Mouse (Mus musculus): ENCODE data around the gene Slc16a7.

Slc16a7 gene

DNA sequence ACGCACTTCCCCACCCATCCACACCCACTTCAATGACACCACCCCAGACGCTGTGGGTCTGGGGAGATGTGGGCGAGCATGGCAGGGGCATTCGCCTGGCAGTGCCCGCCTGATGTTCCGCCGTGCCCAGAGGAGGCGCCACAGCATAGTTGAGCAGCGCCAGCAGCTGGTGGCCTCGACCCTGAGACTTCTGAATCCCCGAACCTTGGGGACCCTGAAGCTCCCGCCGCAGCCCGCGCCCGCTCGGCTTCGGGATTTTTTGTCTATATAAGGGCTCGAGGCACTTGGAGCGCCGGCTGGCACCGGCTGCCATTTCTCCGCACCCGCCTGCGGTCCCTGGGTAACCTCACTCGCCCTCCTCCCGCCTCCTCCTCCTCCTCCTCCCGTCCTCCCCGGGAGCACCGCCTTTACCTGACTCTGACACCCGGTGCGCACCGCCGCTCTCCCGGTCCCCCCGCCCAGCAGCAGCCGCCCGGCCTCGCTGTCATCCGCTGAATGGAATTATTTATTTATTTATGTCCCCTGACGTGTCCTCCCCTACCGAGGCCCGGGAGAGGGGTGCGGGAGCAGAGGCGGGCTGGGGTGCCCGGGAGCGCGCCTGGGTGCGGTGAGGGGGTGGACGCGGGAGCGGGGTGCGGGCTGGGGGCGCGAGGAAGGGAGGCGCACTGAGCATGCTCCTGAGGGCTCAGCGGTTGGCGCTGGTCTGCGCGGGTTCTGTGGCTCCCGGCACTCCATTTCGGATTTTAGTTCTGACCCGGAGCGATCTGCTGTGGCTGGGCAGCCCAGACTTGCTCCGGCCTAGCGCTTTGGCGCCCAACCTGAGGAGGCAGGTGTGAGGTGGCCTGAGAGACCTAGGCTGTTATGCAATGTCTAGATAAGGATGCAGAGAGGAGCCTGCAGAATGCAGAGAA lies at the start of gene Slc16a7:
Gene Slc16a7, minus strand, starts transcription at position 590 of the 911 bp plus-strand sequence.
- DNase-seq (ENCODE audit: low spot score) = peak; percentile 40

DNA sequence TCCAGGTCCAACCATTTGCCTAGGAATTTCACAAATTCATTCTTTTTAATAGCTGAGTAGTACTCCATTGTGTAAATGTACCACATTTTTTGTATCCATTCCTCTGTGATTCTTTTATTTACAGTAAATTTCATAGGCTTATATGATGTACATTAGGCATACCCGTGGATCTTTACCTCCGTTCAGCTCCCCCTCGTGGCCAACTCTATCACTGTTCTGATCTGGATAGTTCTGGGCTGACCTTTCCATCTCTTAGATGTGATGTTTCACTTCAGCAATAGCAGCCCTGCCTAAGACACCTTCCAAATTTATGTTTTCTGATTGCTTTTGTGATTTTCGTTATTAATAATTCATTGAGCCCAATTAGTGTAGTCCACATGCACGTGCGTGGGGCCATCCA lies 29.5 kb upstream of the Slc16a7 start:
- no peak for DNase-seq (ENCODE audit: low spot score)

DNA sequence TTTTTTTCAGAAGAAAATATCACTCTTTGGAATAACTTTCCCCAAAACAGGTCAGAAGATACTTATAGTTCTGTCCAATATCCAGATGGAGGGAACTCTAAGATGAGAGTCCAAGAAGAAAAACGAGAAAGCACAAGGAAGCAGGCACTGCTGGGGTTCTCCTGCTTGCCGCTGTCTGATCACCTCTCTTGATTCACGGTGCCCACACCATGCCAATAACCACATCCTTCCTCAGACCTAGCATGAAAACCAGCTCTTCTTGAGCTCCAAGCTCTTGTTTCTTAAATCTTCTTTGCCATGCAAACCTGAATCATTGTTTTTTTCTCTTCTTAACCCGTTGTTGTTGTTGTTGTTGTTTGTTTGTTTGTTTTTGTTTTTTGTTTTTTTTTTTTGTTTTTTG lies 10.5 kb upstream of the Slc16a7 start:
- no peak for DNase-seq (ENCODE audit: low spot score)

DNA sequence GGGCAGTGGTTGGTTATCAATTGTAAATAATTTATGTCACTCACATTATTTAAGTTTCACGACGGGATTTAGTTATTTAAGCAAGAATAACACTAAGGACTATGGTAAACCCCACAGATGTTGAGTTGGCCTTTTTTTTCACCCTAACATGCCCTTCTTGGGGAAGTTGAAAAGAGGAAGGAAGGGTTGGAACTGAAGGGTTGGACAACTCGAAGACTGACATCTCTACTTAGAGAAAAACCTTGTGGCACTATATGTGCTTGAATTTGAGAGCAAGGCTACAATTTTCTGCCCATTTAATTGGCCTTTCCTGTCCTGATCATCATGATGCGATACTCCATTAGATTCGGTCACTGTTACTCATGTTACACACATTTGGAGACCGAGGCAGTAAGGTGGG lies 746 bp upstream of the Slc16a7 start:
- DNase-seq (ENCODE audit: low spot score) = no peak

DNA sequence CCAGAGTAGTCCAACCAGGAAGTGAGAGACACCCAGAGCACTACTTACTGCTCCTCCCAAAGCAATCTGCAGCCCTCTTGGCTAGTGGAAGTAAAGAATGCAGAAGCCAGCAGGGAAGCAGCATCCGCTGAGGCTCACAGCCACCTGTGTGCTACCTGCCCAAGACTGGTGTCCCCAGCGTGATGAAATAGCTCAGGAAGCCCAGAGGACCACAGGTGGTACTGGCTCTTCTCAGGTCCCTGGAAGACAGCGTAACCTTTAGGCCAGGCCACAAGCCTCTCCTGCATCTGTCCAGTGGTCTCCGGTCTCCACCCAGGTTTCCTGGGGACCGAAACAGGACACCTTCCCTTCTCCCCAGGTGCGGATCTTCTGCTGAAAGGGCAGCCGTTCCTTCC lies 787 bp downstream of the Slc16a7 start:
- no peak for DNase-seq (ENCODE audit: low spot score)

DNA sequence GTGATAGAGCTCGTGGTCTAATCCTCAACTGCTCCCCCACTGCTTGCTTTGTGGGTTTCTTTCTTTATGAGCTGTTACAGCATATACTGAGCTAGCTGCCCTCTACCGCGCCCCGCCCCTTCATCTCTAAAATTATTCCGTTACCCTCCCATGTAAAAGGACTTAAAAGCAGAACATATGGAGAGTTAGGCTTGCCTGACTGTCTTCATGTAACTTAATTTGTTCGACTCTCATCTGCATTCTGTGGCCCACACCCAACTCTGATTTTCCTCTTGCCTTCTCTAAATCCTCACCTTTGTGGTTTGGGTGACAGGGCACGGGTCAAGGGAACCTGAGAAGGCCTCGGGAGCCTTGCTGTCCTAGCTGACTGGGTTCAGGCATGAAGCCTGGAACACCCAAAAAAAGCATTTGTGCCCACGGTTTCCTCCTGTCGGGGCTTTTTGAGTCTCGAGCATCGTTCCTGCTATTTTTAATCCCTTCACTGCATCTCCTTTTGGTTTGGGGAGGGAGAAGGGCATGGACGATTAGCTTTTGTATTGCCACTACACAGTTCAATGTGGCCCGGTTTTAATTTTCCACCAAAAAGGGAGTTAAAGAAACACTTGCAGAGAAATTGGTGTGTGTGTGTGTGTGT lies 1.4 kb downstream of the Slc16a7 start:
- DNase-seq (ENCODE audit: low spot score) = no peak

DNA sequence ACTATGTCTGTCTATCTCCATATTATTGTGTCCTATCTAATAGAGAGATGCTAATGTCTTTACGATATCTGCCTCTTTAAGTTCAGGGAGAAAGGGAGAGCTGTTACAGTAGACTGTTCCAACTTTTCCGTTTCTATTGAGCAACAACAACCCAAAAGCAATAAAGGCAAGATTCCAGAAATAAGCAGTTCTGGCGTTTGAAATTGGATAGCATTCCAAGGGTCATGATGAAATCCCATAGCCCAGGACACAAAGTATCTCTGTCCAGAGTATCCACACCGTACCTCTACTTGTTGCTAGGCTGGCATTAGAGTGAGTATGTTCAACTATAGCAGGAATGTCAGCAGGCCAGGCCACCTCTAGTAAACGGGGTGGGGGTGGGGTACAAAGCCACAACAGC lies 13.7 kb downstream of the Slc16a7 start:
- DNase-seq (ENCODE audit: low spot score) = no peak

DNA sequence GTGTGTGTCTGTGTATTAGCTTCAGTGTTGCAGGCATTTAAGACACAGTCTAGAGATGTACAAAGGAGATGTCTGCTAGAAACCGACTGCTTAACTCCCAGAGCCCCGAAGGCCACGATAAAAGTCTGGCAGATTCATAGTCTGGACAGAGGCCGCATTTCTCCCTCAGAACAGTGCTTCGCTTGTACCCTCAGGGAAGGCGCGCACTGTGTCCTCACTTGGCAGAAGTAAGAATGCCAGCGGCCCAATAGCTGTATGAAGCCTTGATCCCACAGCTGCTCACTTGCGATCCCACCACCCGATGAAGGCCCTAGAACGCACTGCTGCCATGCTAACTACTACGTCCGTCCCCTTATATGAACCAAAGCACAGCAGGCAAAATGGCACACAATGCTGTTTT lies 16.6 kb downstream of the Slc16a7 start:
- no peak for DNase-seq (ENCODE audit: low spot score)

DNA sequence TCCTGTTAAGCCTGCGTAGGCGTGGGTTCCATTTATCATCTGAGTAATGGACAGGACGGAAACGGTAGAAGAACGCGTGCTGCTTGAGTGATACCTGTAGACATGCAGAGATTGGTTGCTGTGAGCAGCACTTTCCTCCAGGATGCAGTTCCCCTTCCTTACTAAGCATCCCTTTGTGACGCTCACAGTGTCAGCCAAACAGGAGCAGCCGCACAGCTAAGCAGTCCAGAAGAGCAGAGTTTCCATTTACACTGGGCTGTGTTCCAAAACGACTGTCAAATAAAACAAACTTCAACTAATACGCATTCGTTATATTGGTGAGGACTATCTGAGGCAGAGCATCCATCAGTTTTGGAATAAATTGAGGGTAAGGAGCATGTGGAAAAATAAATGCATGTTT lies 17.8 kb downstream of the Slc16a7 start:
- no peak for DNase-seq (ENCODE audit: low spot score)

DNA sequence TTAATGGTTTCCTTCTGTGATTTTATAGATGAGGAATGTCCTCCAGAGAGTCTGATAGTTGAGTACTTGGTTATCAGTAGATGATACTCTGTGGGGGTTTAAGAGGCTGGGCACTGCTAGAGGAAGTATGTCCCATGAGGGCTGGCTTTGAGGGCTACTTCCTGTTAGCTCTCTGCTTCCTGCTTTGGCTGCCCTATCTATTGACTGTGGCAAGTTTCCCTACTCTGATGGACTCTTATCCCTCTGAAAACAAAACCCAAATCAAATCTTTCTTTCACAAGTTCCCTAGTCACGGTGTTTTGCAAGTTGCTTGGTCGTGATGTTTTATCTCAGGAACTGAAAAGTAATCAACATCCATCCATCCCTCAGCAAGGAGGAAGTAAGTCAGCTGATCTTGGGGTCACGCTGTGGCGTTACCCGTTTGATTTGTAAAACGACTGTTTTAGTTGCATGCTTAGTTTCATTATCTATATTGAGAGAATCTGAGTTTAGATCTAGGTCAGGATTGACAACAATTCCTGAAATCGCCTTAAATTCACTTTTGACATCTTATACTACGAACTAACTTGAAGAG lies 19.1 kb downstream of the Slc16a7 start:
- DNase-seq (ENCODE audit: low spot score) = no peak

DNA sequence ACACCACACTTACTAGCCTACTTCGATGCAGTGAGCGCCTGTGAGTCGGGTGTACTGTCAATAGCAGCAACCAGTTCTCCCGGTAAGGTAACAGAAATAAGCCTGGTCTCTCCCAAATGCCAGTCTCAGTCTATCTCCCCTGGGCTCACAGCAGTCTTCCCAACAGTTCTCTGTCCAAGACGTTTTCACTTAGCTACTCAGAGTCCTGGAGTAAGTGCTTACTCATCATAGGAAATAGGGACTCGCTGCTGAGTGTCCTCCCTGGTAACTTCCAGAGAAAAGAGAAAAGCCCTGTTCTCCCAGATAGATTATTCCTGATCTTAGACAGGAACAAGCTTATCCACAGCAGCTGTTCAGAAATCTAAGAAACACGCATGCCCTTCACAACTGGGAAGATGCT lies 30.8 kb downstream of the Slc16a7 start:
- DNase-seq (ENCODE audit: low spot score) = no peak

DNA sequence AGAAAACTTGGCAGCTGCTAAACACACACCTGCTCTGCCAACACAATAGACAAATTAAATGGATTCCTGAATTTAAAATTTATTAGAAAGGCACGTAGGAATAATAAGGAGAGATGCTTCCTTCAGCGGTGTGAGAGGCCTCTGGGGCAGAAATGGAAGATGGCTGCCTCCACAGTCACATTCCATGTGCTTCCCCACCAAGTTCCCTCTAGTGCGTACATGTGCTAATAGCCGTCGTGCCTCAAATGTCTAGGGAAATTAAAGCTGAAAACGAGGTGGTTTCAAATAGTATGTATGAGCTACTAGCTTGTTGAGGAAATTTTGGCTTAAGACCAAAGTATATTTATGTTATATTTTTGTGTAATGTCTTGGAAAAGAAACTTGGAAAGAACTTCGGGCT lies 36.5 kb downstream of the Slc16a7 start:
- no peak for DNase-seq (ENCODE audit: low spot score)

DNA sequence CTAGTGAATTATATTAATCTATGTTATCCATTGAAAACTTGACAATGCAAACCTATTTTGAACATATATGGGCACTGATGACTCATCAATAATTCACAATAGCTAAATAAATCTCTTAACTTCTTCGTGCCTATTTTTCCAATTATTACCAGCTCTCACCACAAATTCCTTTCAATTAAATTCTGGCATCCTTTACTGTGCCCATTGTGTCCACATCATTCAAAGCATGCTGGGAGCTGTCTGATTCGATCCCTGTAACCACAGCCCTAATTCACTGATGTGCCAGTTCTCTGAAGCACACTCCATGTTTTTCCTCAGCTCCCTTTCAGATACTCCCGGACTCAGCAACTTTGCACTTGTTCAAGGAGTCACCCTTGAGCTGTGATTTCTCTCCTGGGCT lies 41.1 kb downstream of the Slc16a7 start:
- DNase-seq (ENCODE audit: low spot score) = no peak

DNA sequence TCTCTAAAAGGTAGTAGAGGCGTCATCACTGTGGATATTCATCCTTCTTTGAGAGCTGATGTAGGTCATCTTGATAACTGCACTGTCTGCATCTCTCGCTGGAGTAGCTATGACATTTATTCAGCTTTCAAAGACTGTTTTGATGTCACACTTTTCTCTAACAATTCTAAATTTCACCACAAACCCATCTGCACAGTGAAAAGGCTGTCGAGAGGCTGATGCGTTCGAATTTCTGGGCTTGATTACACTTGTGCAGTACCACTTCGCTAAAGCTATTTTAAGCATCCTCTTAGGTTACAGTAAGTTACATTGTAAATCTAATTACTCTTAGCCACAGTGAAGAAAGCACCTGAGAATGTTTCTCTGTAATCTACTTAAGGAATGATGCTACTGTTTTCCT lies 42.1 kb downstream of the Slc16a7 start:
- DNase-seq (ENCODE audit: low spot score) = no peak

DNA sequence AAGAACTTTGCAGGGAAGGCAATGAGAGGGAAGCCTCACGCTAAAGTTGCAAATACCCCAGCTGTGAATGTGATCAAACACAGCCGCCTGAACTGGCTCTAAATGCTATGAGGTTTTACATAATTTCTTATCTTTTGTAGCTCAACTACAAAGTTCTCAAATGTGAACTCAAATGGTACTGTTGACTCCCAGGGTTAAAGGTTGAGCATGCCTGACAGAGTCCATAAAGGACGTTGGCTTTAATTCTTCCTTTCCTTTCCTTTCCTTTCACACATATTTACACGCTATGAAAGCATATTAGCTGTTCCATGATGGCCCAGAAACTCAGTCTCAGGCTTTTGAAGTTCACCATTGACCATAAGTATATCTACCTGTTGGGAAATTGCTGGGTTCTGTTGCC lies 42.9 kb downstream of the Slc16a7 start:
- DNase-seq (ENCODE audit: low spot score) = no peak

DNA sequence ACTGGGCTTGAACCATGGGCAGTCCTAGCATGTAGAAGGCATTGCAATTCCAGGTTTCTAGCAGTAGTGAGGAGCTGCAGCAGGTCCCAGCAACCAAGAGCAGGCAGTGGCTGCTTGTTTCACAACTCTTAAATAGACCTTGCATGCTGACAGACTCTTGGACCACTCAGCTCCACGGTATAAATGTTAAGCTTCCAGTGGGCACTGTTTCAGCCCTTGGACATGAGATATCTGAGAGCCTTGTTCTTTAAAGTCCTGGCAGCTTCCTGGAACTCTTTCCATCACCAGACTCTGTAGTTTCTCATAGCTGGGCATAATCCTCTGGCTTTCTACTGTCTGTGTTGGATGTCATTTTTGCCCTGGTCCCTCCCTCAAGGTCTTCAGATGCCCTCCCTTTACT lies 43.7 kb downstream of the Slc16a7 start:
- no peak for DNase-seq (ENCODE audit: low spot score)

DNA sequence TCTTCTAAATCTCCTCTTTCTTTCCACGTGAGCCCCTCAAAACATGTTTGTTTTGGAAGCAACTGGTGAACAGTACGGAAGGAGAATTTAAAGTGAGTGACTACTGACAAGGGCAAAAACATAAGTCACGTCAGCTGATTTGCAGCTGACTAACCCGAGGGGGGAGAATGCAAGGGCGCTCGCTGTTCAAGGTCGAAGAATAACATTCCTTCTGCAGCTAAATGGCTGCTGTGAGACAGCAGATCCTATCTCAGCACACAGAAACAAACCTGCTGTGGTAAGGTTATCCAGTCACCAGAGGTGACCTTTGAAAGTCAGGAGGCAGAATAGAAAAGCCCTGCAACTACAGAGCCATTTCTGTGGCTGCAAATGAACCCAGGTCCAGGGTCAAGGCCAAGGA lies 47.1 kb downstream of the Slc16a7 start:
- DNase-seq (ENCODE audit: low spot score) = peak; percentile 53

DNA sequence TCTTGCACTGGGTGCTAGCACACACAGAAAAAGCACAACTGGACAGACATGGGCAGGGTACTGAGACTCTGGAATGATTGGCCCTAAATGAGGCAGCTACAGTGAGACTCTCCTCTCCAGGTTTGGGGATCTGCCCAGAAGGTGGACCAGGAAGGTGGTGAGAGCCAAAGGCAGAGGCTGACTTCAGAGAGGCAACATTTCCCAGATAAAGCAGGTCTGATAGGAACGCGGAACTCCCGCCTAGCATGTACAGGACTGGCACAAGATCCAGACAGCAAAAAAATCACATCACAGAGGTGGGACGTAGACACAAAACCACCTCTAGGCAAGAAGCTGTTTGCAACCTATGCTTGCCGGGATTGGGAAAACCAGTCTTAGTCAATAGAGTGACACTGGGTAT lies 55.5 kb downstream of the Slc16a7 start:
- no peak for DNase-seq (ENCODE audit: low spot score)

DNA sequence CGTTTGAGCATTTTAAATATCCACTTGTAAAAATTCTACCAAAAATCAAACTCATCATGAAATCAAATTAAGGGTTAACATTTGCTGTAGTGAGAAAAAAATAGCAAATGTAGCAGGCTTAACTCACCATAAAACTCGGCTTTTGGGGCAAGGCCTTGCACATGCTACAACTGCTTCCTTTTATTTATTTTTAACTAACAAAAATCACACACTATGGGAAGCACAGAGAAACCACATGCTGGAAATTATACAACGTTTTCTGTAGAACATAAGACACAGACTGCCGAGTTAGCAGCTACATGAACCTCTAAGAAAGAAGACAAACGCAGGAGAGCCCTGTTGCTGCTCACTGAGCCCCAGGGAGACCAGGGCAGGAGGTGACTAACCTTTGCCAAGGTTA lies 57.9 kb downstream of the Slc16a7 start:
- DNase-seq (ENCODE audit: low spot score) = no peak

DNA sequence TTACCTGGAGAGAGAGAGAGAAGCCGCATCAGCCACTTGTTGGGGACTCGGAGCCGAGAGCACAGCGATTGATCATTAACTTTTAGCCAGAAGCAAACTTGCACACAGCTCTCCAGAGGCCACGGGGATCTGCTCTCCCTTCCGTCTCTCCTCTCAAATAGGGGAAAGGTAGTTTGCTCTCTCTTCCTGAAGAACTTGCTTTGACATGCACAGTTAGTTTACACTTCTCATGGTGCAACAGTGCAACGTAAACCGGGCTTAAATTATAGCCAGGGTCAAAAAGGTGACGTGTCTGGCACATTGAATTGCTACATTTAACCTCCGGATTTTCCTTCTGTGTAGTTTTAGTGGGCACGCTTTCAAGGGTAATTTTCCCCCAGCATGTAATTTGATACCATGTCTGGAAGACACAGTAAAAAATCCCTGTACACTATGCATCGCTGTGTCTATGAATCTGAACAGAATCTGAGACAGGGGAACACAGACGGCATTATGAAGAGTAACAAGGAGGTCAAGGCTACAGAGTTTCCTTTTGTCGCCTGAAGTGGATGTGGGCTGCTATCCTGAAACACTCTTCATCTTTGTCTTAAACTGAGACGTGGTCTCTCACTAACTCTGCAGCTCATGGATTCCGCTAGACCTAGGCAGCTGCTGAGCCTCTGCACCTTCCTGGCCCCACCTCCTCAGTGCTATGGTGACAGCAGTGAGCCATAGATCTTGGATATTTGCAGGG lies 60.8 kb downstream of the Slc16a7 start:
- DNase-seq (ENCODE audit: low spot score) = no peak

DNA sequence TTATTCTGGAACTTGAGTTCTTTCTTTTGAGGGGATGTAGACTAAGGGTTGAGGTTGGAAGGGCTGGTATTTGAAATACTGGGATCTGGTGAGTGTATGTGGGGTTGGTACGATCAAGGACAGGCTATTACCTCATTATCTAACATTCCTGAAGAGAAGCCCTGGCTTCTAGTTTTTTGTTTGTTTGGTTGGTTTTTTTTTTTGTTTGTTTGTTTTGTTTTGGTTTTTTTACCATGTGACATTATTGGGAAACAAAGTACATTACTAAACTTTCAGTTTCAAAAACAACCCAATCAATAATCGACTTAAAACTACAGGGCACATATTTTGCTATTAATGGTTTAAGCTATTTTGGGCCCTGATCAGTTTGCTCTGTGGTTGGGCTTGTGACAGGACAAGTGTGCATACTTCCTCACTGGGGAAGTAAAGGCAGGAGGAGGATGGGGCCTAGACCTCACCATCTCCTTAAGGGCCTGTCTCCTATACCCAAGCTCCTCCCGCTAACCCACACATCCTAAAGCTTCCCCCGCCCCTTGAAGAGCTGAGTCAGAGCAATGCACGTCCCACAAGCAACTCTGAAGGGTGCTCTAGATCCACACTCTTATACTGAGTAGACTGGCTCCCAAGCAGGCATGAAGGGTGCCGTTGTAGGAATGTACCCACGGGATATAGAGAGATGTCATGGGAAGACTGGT lies 64.2 kb downstream of the Slc16a7 start:
- DNase-seq (ENCODE audit: low spot score) = no peak

Data from ovary, adult 18-20 months (tissue).